Mouse (Mus musculus): ENCODE measurements around the gene Celsr1.

DNA sequence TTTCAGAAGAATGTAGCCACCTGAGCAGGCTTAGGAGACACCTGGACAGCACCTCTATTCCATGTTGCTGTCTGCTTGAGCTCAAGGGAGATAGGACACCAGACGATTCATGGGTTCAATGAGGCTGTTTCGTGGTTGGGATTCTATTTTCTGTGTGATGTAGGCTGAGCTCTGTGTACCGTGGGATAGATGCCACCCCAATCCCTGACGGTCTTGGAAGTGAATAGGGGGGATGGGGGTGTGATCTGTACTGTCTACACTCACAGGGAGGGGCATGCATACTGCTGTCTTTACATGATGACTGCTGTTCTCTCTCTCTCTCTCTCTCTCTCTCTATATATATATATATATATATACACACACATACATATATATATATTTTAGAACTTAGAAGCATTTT, 31.8 kb upstream of the Celsr1 start:
- TF ChIP-seq POLR2A (IDR thresholded peaks at IDR 0.05; ENCODE audit: extremely low read depth, insufficient read depth, low read length) (no peak), CTCF (IDR thresholded peaks at IDR 0.05; ENCODE audit: low read depth, low read length) (no peak)
